Mouse (Mus musculus): Measurements from ENCODE around the gene Rgs14. TPM values are rescaled to one million over a fixed set of nuclear protein-coding genes. Genes with fewer than 3 reads are reported as not detected.

Rgs14 gene
- total RNA-seq, 2 experiments from 2014 or later = 113 to 119 TPM

- TF ChIP-seq CTCF (conservative IDR thresholded peaks at IDR 0.05) = no peak
- Histone ChIP-seq H3K4me3 (no peak overlapping the region), H3K27ac (no peak overlapping the region)
- no peak for DNase-seq (ENCODE audit: low spot score in 2 of 2)
Measured at GRCm38 (mm10) chr13:55399300-55400038, 29.9 kb downstream of the Rgs14 start.

GRCm38 (mm10) chr13:55400039-55400346 lies 30.5 kb downstream of the Rgs14 start:
- no peak overlapping the region for H3K4me3 ChIP-seq
- DNase-seq (ENCODE audit: low spot score in 2 of 2) = no peak
- TF ChIP-seq CTCF (conservative IDR thresholded peaks at IDR 0.05) = no peak
- H3K27ac ChIP-seq = no peak overlapping the region

- peak overlapping the region; percentile 81; the same call in 1 of the 2 replicates for H3K27ac ChIP-seq
- DNase-seq (ENCODE audit: low spot score in 2 of 2) = no peak
- H3K4me3 ChIP-seq = no peak overlapping the region
- TF ChIP-seq CTCF (conservative IDR thresholded peaks at IDR 0.05) = no peak
Measured at GRCm38 (mm10) chr13:55403266-55403665, 33.7 kb downstream of the Rgs14 start.

- no peak overlapping the region; the same call in 1 of the 2 replicates for H3K4me3 ChIP-seq
- TF ChIP-seq CTCF (conservative IDR thresholded peaks at IDR 0.05) = no peak
- peak overlapping the region; percentile 81 for H3K27ac ChIP-seq
- peak in 1 of 2 experiments; percentile 58 for DNase-seq (ENCODE audit: low spot score in 2 of 2)
Measured at GRCm38 (mm10) chr13:55403935-55404852, 34.7 kb downstream of the Rgs14 start.

- peak; percentile 99 for TF ChIP-seq CTCF (conservative IDR thresholded peaks at IDR 0.05)
- Histone ChIP-seq H3K4me3 (no peak overlapping the region), H3K27ac (peak overlapping the region; percentile 81)
- peak; percentile 82 to 83 for DNase-seq (ENCODE audit: low spot score in 2 of 2)
Measured at GRCm38 (mm10) chr13:55404853-55405782, 35.6 kb downstream of the Rgs14 start.

- H3K27ac ChIP-seq = peak overlapping the region; percentile 81
- no peak for DNase-seq (ENCODE audit: low spot score in 2 of 2)
- H3K4me3 ChIP-seq = no peak overlapping the region
- no peak for TF ChIP-seq CTCF (conservative IDR thresholded peaks at IDR 0.05)
Measured at GRCm38 (mm10) chr13:55405783-55406390, 36.4 kb downstream of the Rgs14 start.

- TF ChIP-seq CTCF (conservative IDR thresholded peaks at IDR 0.05) = no peak
- no peak overlapping the region for H3K4me3 ChIP-seq
- H3K27ac ChIP-seq = no peak overlapping the region
- DNase-seq (ENCODE audit: low spot score in 2 of 2) = no peak
Measured at GRCm38 (mm10) chr13:55407341-55407740, 37.8 kb downstream of the Rgs14 start.

- DNase-seq (ENCODE audit: low spot score in 2 of 2) = no peak
- H3K27ac ChIP-seq = no peak overlapping the region
- TF ChIP-seq CTCF (conservative IDR thresholded peaks at IDR 0.05) = no peak
- H3K4me3 ChIP-seq = no peak overlapping the region
Measured at GRCm38 (mm10) chr13:55408546-55409120, 39.1 kb downstream of the Rgs14 start.

- H3K27ac ChIP-seq = no peak overlapping the region
- no peak for TF ChIP-seq CTCF (conservative IDR thresholded peaks at IDR 0.05)
- no peak for DNase-seq (ENCODE audit: low spot score in 2 of 2)
- no peak overlapping the region for H3K4me3 ChIP-seq
Measured at GRCm38 (mm10) chr13:55411826-55412225, 42.3 kb downstream of the Rgs14 start.

- no peak overlapping the region for H3K27ac ChIP-seq
- peak; percentile 37 for TF ChIP-seq CTCF (conservative IDR thresholded peaks at IDR 0.05)
- H3K4me3 ChIP-seq = no peak overlapping the region
- DNase-seq (ENCODE audit: low spot score in 2 of 2) = no peak
Measured at GRCm38 (mm10) chr13:55412643-55413307, 43.2 kb downstream of the Rgs14 start.

- DNase-seq (ENCODE audit: low spot score in 2 of 2) = no peak
- Histone ChIP-seq H3K27ac (no peak overlapping the region), H3K4me3 (no peak overlapping the region)
- TF ChIP-seq CTCF (conservative IDR thresholded peaks at IDR 0.05) = no peak
Measured at GRCm38 (mm10) chr13:55413333-55413732, 43.8 kb downstream of the Rgs14 start.

Measured in layer of hippocampus, adult 2 months (tissue).